Mouse (Mus musculus): ENCODE measurements around the gene Kcnip1. TPM values are rescaled to one million over a fixed set of nuclear protein-coding genes. Genes with fewer than 3 reads are reported as not detected.
A peak's percentile ranks its signal among the peaks of the same experiment; 100 is the strongest.

Kcnip1 gene
- total RNA-seq, 2 experiments from 2014 or later, result 0.11 TPM; not detected in 1

GRCm38 (mm10) chr11:33944067-33944785, 48.7 kb downstream of the Kcnip1 start:
- intact Hi-C loops (cut with DNase I), result no loop called here
- no peak for DNase-seq

- DNase-seq, result no peak
- intact Hi-C loops (cut with DNase I), result no loop called here
Measured at GRCm38 (mm10) chr11:33943565-33943964, 49.4 kb downstream of the Kcnip1 start.

GRCm38 (mm10) chr11:33939456-33940113, 53.4 kb downstream of the Kcnip1 start:
- intact Hi-C loops (cut with DNase I), result no loop called here

GRCm38 (mm10) chr11:33938561-33939274, 54.2 kb downstream of the Kcnip1 start:
- intact Hi-C loops (cut with DNase I), result no loop called here
- DNase-seq, result no peak

More at GRCm38 (mm10) chr11:33939456-33940113, 53.4 kb downstream of the Kcnip1 start:
- no peak for DNase-seq

GRCm38 (mm10) chr11:33937641-33938040, 55.3 kb downstream of the Kcnip1 start:
- no peak for DNase-seq
- intact Hi-C loops (cut with DNase I), result no loop called here

- no peak for DNase-seq
- intact Hi-C loops (cut with DNase I), result no loop called here
Measured at GRCm38 (mm10) chr11:33934286-33934685, 58.7 kb downstream of the Kcnip1 start.

- intact Hi-C loops (cut with DNase I), result no loop called here
Measured at GRCm38 (mm10) chr11:33932386-33933111, 60.4 kb downstream of the Kcnip1 start.

GRCm38 (mm10) chr11:33931836-33932385, 61.0 kb downstream of the Kcnip1 start:
- DNase-seq, result peak in 1 of 2 experiments; percentile 8
- intact Hi-C loops (cut with DNase I), result no loop called here

More at GRCm38 (mm10) chr11:33932386-33933111, 60.4 kb downstream of the Kcnip1 start:
- no peak for DNase-seq

- intact Hi-C loops (cut with DNase I), result loop anchor here (5.0 kb wide), 1 partner anchor 283 kb away; no protein-coding TSS in a partner anchor
- DNase-seq, result no peak
Measured at GRCm38 (mm10) chr11:33929412-33929811, 63.5 kb downstream of the Kcnip1 start.

- intact Hi-C loops (cut with DNase I), result loop anchor here (5.0 kb wide), 1 partner anchor 284 kb away; no protein-coding TSS in a partner anchor
Measured at GRCm38 (mm10) chr11:33928658-33929057, 64.3 kb downstream of the Kcnip1 start.

GRCm38 (mm10) chr11:33927836-33928235, 65.1 kb downstream of the Kcnip1 start:
- intact Hi-C loops (cut with DNase I), result loop anchor here (5.0 kb wide), 1 partner anchor 284 kb away; no protein-coding TSS in a partner anchor
- DNase-seq, result no peak

More at GRCm38 (mm10) chr11:33928658-33929057, 64.3 kb downstream of the Kcnip1 start:
- DNase-seq, result no peak

- intact Hi-C loops (cut with DNase I), result loop anchor here (5.0 kb wide), 1 partner anchor 285 kb away; no protein-coding TSS in a partner anchor
- DNase-seq, result no peak
Measured at GRCm38 (mm10) chr11:33927321-33927720, 65.6 kb downstream of the Kcnip1 start.

- intact Hi-C loops (cut with DNase I), result loop anchor here (5.0 kb wide), 1 partner anchor 286 kb away; no protein-coding TSS in a partner anchor
- no peak for DNase-seq
Measured at GRCm38 (mm10) chr11:33926551-33926950, 66.4 kb downstream of the Kcnip1 start.

- intact Hi-C loops (cut with DNase I), result loop anchor here (5.0 kb wide), 1 partner anchor 287 kb away; no protein-coding TSS in a partner anchor
- DNase-seq, result no peak
Measured at GRCm38 (mm10) chr11:33925778-33926177, 67.2 kb downstream of the Kcnip1 start.

GRCm38 (mm10) chr11:33923031-33923430, 69.9 kb downstream of the Kcnip1 start:
- DNase-seq, result no peak
- intact Hi-C loops (cut with DNase I), result no loop called here

- intact Hi-C loops (cut with DNase I), result no loop called here
Measured at GRCm38 (mm10) chr11:33921451-33921850, 71.5 kb downstream of the Kcnip1 start.

GRCm38 (mm10) chr11:33919826-33920225, 73.1 kb downstream of the Kcnip1 start:
- intact Hi-C loops (cut with DNase I), result no loop called here

More at GRCm38 (mm10) chr11:33921451-33921850, 71.5 kb downstream of the Kcnip1 start:
- DNase-seq, result no peak

GRCm38 (mm10) chr11:33918424-33918823, 74.5 kb downstream of the Kcnip1 start:
- DNase-seq, result no peak
- intact Hi-C loops (cut with DNase I), result no loop called here

More at GRCm38 (mm10) chr11:33919826-33920225, 73.1 kb downstream of the Kcnip1 start:
- no peak for DNase-seq

- intact Hi-C loops (cut with DNase I), result loop anchor here (1.0 kb wide), 2 partner anchors 184 to 192 kb away; no protein-coding TSS in a partner anchor
- peak; percentile 65 to 77 for DNase-seq
Measured at GRCm38 (mm10) chr11:33917574-33917973, 75.4 kb downstream of the Kcnip1 start.

GRCm38 (mm10) chr11:33914216-33914615, 78.7 kb downstream of the Kcnip1 start:
- intact Hi-C loops (cut with DNase I), result no loop called here
- DNase-seq, result no peak

Data from heart, postnatal 36 days (tissue).